Mouse (Mus musculus) midbrain, embryonic 15.5 days (tissue): ENCODE results near the gene Gm20388. TPM values are rescaled to one million over a fixed set of nuclear protein-coding genes. Genes with fewer than 3 reads are reported as not detected.

Source experiments
- ATAC-seq: fragments of 200-750 bp; cut with Nextera tagmentation; replicated peaks from 2 replicates; pipeline ENCODE4 v1.8.0; 2017; ENCODE audit warnings: moderate TSS enrichment
- H3K27ac ChIP-seq: fragments of 300-500 bp; sonication (generic); 2 replicates; pipeline ENCODE4 v1.5.1; 2015; ENCODE audit warnings: mild to moderate bottlenecking, inconsistent platforms
- H3K27me3 ChIP-seq: fragments of 300-500 bp; sonication (generic); replicated peaks from 2 replicates; pipeline ENCODE4 v1.6.1; 2015; ENCODE audit warnings: inconsistent platforms
- H3K36me3 ChIP-seq: fragments of 300-500 bp; sonication (generic); replicated peaks from 2 replicates; pipeline ENCODE4 v1.6.1; 2015; ENCODE audit warnings: inconsistent platforms
- H3K4me1 ChIP-seq: fragments of 300-500 bp; sonication (generic); 2 replicates; pipeline ENCODE4 v1.6.1; 2015; ENCODE audit warnings: inconsistent platforms
- H3K4me2 ChIP-seq: fragments of 300-500 bp; sonication (generic); 2 replicates; pipeline ENCODE4 v1.6.1; 2015; ENCODE audit warnings: inconsistent platforms, mild to moderate bottlenecking, moderate library complexity
- H3K4me3 ChIP-seq: fragments of 300-500 bp; sonication (generic); 2 replicates; pipeline ENCODE4 v1.5.1; 2015; ENCODE audit warnings: mild to moderate bottlenecking, inconsistent platforms
- H3K9ac ChIP-seq: fragments of 300-500 bp; sonication (generic); 2 replicates; pipeline ENCODE4 v1.6.1; 2015; ENCODE audit warnings: mild to moderate bottlenecking, inconsistent platforms
- H3K9me3 ChIP-seq: fragments of 300-500 bp; sonication (generic); 2 replicates; pipeline ENCODE4 v1.6.1; 2016; ENCODE audit warnings: inconsistent platforms
- WGBS: fragments of 180-500 bp; shearing (Covaris S2); methylation state at CpG from one replicate; pipeline ENCODE4 v1.1.7; 2015; ENCODE audit warnings: mixed read lengths; 5-methylcytosine and 5-hydroxymethylcytosine counted together
- polyA plus RNA-seq: library from polyadenylated mRNA; unstranded; fragments of >200 nt; fragmentation: Nextera tagmentation; extraction: Ambion mirVana; gene quantifications from 2 replicates; pipeline ENCODE4 v1.2.1, GENCODE M21; 2015

Gene Gm20388
- polyA plus RNA-seq, 1 experiment from 2014 or later, result 5.6 TPM

GRCm38 (mm10) chr8:120626461-120626860 lies 715.8 kb downstream of the Gm20388 start:
- ATAC-seq, result no peak
- no peaks in the 10 kb centered on the region for H3K27me3 ChIP-seq
- H3K9ac ChIP-seq, result no peak overlapping the region
- peaks cover 8% of the 10 kb centered on the region for H3K4me1 ChIP-seq
- 64% methylated on average over 11 of the region's 11 CpGs for WGBS
- H3K27ac ChIP-seq, result no peak overlapping the region
- no peaks in the 10 kb centered on the region for H3K9me3 ChIP-seq
- H3K4me3 ChIP-seq, result no peak overlapping the region
- no peaks in the 10 kb centered on the region for H3K36me3 ChIP-seq
- H3K4me2 ChIP-seq, result no peak overlapping the region

- Histone ChIP-seq H3K36me3 (no peaks in the 10 kb centered on the region), H3K4me3 (no peak overlapping the region), H3K4me2 (no peak overlapping the region), H3K4me1 (no peaks in the 10 kb centered on the region), H3K27ac (no peak overlapping the region), H3K9me3 (no peaks in the 10 kb centered on the region), H3K27me3 (no peaks in the 10 kb centered on the region), H3K9ac (no peak overlapping the region)
- 79% methylated on average over 5 of the region's 5 CpGs for WGBS
- ATAC-seq, result no peak
Observed at GRCm38 (mm10) chr8:120627298-120627697, 716.7 kb downstream of the Gm20388 start.

- 40% methylated on average over 5 of the region's 5 CpGs for WGBS
- 0 out of 2 replicates have a peak, but pooled peaks cover under 1% of the 10 kb centered on the region for H3K27me3 ChIP-seq
- no peak for ATAC-seq
- H3K4me3 ChIP-seq, result no peak overlapping the region
- peaks cover 18% of the 10 kb centered on the region for H3K4me1 ChIP-seq
- H3K9me3 ChIP-seq, result no peaks in the 10 kb centered on the region
- no peaks in the 10 kb centered on the region for H3K36me3 ChIP-seq
- no peak overlapping the region for H3K4me2 ChIP-seq
- no peak overlapping the region for H3K9ac ChIP-seq
- no peak overlapping the region for H3K27ac ChIP-seq
Observed at GRCm38 (mm10) chr8:120630031-120630430, 719.4 kb downstream of the Gm20388 start.

- Histone ChIP-seq H3K4me1 (peaks cover 18% of the 10 kb centered on the region), H3K9me3 (no peaks in the 10 kb centered on the region), H3K4me3 (no peak overlapping the region), H3K9ac (no peak overlapping the region), H3K27me3 (0 out of 2 replicates have a peak, but pooled peaks cover 5% of the 10 kb centered on the region), H3K36me3 (no peaks in the 10 kb centered on the region), H3K4me2 (no peak overlapping the region), H3K27ac (no peak overlapping the region)
- ATAC-seq, result no peak
- WGBS, result 59% methylated on average over 6 of the region's 6 CpGs
Observed at GRCm38 (mm10) chr8:120630848-120631247, 720.2 kb downstream of the Gm20388 start.

GRCm38 (mm10) chr8:120631441-120632375 lies 721.1 kb downstream of the Gm20388 start:
- no peak overlapping the region for H3K4me3 ChIP-seq
- no peak overlapping the region for H3K4me2 ChIP-seq
- no peak for ATAC-seq
- H3K9ac ChIP-seq, result no peak overlapping the region
- H3K27me3 ChIP-seq, result 0 out of 2 replicates have a peak, but pooled peaks cover 5% of the 10 kb centered on the region
- no peak overlapping the region for H3K27ac ChIP-seq
- no peaks in the 10 kb centered on the region for H3K9me3 ChIP-seq
- WGBS, result 76% methylated on average over 21 of the region's 21 CpGs
- H3K4me1 ChIP-seq, result peaks cover 18% of the 10 kb centered on the region
- H3K36me3 ChIP-seq, result no peaks in the 10 kb centered on the region

- Histone ChIP-seq H3K9ac (0 out of 2 replicates have a peak overlapping the region, but pooled peaks have one; percentile 68), H3K27me3 (0 out of 2 replicates have a peak, but pooled peaks cover 5% of the 10 kb centered on the region), H3K4me3 (peak overlapping the region; percentile 67), H3K4me1 (peaks cover 18% of the 10 kb centered on the region), H3K9me3 (no peaks in the 10 kb centered on the region), H3K4me2 (peak overlapping the region; percentile 93), H3K36me3 (no peaks in the 10 kb centered on the region), H3K27ac (no peak overlapping the region)
- WGBS, result 17% methylated on average over 17 of the region's 17 CpGs
- no peak for ATAC-seq
Observed at GRCm38 (mm10) chr8:120632969-120633664, 722.5 kb downstream of the Gm20388 start.

- Histone ChIP-seq H3K9ac (peak overlapping the region; percentile 68), H3K4me2 (peak overlapping the region; percentile 93), H3K4me3 (peak overlapping the region; percentile 67), H3K9me3 (no peaks in the 10 kb centered on the region), H3K4me1 (peaks cover 18% of the 10 kb centered on the region), H3K27ac (peak overlapping the region; percentile 32; the same call in 1 of the 2 replicates), H3K36me3 (no peaks in the 10 kb centered on the region), H3K27me3 (0 out of 2 replicates have a peak, but pooled peaks cover 5% of the 10 kb centered on the region)
- peak; percentile 48; the same call in 1 of the 2 replicates for ATAC-seq
- WGBS, result under 1% methylated on average over 44 of the region's 44 CpGs
Observed at GRCm38 (mm10) chr8:120633665-120634271, 723.1 kb downstream of the Gm20388 start.

- Histone ChIP-seq H3K27me3 (0 out of 2 replicates have a peak, but pooled peaks cover 5% of the 10 kb centered on the region), H3K9me3 (no peaks in the 10 kb centered on the region), H3K4me2 (peak overlapping the region; percentile 93), H3K9ac (peak overlapping the region; percentile 68), H3K27ac (peak overlapping the region; percentile 32; the same call in 1 of the 2 replicates), H3K36me3 (no peaks in the 10 kb centered on the region), H3K4me1 (peaks cover 18% of the 10 kb centered on the region), H3K4me3 (peak overlapping the region; percentile 67)
- ATAC-seq, result peak; percentile 49
- whole genome bisulfite sequencing, result under 1% methylated on average over 42 of the region's 42 CpGs
Observed at GRCm38 (mm10) chr8:120634329-120634839, 723.7 kb downstream of the Gm20388 start.

- H3K4me3 ChIP-seq, result no peak overlapping the region
- H3K4me1 ChIP-seq, result no peaks in the 10 kb centered on the region
- H3K27me3 ChIP-seq, result no peaks in the 10 kb centered on the region
- ATAC-seq, result no peak
- no peaks in the 10 kb centered on the region for H3K36me3 ChIP-seq
- H3K27ac ChIP-seq, result 0 out of 2 replicates have a peak overlapping the region, but pooled peaks have one; percentile 6
- no peak overlapping the region for H3K4me2 ChIP-seq
- 14% methylated on average over 8 of the region's 8 CpGs for WGBS
- no peak overlapping the region for H3K9ac ChIP-seq
- no peaks in the 10 kb centered on the region for H3K9me3 ChIP-seq
Observed at GRCm38 (mm10) chr8:120641245-120641644, 730.6 kb downstream of the Gm20388 start.

GRCm38 (mm10) chr8:120642031-120642662 lies 731.5 kb downstream of the Gm20388 start:
- ATAC-seq, result no peak
- 75% methylated on average over 10 of the region's 10 CpGs for WGBS
- Histone ChIP-seq H3K4me3 (no peak overlapping the region), H3K27ac (0 out of 2 replicates have a peak overlapping the region, but pooled peaks have one; percentile 29), H3K9me3 (no peaks in the 10 kb centered on the region), H3K36me3 (no peaks in the 10 kb centered on the region), H3K4me1 (no peaks in the 10 kb centered on the region), H3K4me2 (no peak overlapping the region), H3K9ac (no peak overlapping the region), H3K27me3 (no peaks in the 10 kb centered on the region)

GRCm38 (mm10) chr8:120644663-120645062 lies 734.0 kb downstream of the Gm20388 start:
- Histone ChIP-seq H3K36me3 (no peaks in the 10 kb centered on the region), H3K4me1 (no peaks in the 10 kb centered on the region), H3K9ac (no peak overlapping the region), H3K27me3 (no peaks in the 10 kb centered on the region), H3K9me3 (no peaks in the 10 kb centered on the region), H3K27ac (no peak overlapping the region), H3K4me2 (no peak overlapping the region), H3K4me3 (no peak overlapping the region)
- 83% methylated on average over 7 of the region's 7 CpGs for WGBS
- ATAC-seq, result peak; percentile 79
